Mouse (Mus musculus) mouse embryonic stem cell (cell line): ENCODE measurements around the gene Gm49721.
"Not testable (repeated sequence)": the region's sequence is repeated elsewhere in the genome, so short reads cannot be mapped to it uniquely, and the experiment has no call there.

ENCODE experiments used
- in situ Hi-C, 2 experiments: fragments of 300-500 bp; cut with MboI; formaldehyde crosslinking; loops; 1 replicate in 1 of 2; 3 replicates in 1 of 2; pipeline ENCODE4 v1.14.3; 2019 to 2020; ENCODE audit warnings: low sequenced_read_pairs in 2 of 2, low pct_unique_long_range_greater_than_20kb in 1 of 2, mixed read lengths in 1 of 2; ENCODE audit not compliant: unreplicated experiment in 1 of 2

The Gm49721 gene

GRCm38 (mm10) chr17:6972836-6973396 lies 5.8 kb upstream of the Gm49721 start:
- in situ Hi-C loops: not testable (repeated sequence)

DNA sequence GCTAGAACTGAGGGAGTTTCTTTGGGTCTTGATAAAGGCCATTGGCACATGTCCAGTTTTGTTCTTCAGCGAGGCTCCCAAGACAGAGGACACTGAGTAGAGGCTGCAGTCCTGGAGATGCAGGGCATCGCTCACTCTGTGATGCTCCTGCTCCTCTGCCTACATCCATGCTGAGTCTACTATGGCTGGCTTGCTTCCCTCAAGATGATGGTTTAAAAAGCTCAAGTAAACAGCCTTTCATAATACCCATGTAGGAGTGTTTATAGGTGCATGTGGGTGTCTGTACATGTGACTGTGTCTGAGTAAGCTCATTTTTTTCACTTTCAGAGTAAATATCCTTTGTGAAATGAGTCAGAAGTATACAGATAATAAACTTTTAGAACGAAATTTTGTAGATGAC lies 3.7 kb upstream of the Gm49721 start:
- in situ Hi-C loops: not testable (repeated sequence)

GRCm38 (mm10) chr17:6979380-6979779 lies 676 bp downstream of the Gm49721 start:
- in situ Hi-C loops: not testable (repeated sequence)

GRCm38 (mm10) chr17:6980144-6980543 lies 1.4 kb downstream of the Gm49721 start:
- in situ Hi-C loops: not testable (repeated sequence)

- in situ Hi-C loops: not testable (repeated sequence)
Measured at GRCm38 (mm10) chr17:6986118-6986517, 7.4 kb downstream of the Gm49721 start.

GRCm38 (mm10) chr17:6995504-6995903 lies 16.8 kb downstream of the Gm49721 start:
- in situ Hi-C loops: not testable (repeated sequence)

DNA sequence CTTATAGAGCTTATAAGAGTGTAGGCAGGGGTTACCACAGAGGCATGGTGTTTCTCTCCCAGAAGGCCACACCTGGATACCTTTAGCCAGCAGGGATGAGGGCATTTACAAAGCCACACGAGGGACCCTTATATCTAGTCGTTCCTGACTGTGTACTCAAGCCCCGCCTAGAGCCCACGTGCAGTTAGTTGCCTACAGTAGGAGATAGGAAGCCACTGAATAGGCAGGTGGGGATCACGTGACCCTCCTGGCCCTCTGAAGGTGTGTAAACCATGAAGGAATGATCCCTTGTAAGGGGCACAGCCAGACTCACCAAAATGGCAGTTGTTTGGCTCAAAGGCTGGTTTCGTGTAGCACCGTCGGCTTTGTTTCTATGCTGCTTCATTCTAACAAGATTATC lies 18.1 kb downstream of the Gm49721 start:
- in situ Hi-C loops: not testable (repeated sequence)

DNA sequence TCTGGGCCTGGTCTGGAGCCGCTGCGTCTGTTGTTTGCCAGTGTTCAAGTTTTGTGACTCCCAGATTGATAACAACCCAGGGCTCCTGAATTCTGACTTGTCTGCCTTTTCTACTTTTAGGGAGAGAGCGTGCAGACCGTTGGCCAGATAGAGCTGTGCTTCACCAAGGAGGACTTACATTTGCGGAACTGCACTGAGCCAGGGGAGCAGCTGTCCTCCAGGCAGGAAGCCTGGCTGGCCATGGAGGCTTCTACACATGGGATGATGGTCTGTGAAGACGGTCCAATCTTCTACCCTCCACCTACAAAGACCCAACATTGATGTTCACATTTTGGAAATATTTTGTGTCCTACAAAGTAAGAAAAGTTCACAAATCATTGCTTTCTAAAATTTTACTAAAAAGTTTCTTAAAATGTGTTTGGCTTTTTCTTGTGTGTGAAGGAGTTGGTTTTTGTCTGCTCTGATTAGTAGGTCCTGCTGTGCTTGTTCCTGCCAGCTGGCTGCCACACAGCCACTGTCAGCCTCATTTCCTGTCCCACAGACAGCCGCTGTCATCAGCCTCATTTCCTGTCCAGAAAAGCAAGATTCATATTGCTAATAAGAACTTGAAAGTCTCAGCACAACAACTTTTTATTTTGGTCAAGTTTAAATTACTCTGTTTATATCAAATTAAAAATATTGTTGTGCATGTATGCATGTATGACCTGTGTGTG lies 19.2 kb downstream of the Gm49721 start:
- in situ Hi-C loops: not testable (repeated sequence)

DNA sequence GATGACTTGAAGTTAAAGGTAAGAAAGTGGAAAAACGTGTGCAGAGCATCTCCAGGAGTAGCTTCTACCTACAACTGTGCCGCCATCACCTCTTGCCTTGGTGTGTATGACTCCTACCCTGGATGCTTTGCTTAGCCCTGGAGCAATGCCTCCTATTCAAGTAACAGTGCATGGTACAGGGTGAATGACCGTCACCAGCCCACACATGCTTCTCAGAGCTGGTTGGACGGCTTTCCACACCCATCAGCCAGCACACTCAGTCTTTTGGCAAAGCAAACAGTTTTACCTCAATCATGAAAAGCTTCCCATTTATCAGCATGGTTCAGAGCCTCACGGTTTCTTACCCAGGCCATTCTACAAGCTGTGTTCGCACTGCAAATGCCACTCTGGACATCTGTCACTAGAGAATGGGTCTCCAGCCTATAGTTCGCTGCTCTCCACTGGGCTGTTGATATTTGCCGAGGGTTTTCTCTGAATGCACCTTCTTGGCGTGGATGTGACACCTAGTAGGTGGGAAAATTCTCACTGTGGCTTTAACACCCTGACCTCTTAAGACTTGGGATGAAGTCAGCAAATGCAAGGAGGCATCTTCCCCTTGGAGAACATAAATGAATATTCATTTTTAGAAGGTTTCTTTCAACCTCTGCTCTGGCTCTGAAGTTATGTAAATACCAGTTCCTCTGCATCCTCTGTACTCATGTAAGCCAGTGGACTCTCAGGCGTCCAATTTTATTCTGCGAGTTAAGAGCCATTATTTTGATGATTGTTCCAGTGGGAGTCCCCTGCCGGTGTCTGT lies 23.3 kb downstream of the Gm49721 start:
- in situ Hi-C loops: loop anchor here in 1 of 2 experiments (10.0 kb wide), 1 partner anchor 1123 kb away; no protein-coding TSS in a partner anchor

GRCm38 (mm10) chr17:7003392-7003791 lies 24.7 kb downstream of the Gm49721 start:
- in situ Hi-C loops: loop anchor here in 1 of 2 experiments (10.0 kb wide), 1 partner anchor 1121 kb away; no protein-coding TSS in a partner anchor

DNA sequence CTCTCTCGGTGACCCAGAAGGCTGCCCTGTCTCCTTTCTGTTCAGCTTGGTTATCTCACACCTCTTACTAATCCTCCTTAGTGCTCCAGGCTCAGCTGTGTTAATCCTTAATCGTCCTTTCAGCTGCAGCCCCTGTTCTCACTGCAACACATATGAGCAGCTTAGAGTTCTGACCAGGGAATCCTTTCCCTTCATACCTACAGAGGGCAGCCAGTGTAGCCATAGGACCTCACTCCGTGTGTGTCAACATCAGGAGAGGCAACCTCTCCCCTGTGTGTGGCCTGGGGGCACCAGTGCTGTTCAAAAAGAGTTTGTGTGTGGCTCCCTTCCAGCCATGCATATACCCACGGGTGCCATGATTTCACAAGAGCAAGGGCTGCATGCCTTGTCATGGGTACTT lies 26.9 kb downstream of the Gm49721 start:
- in situ Hi-C loops: loop anchor here in 1 of 2 experiments (10.0 kb wide), 1 partner anchor 1119 kb away; no protein-coding TSS in a partner anchor

- in situ Hi-C loops: loop anchor here in 1 of 2 experiments (10.0 kb wide), 1 partner anchor 1116 kb away; no protein-coding TSS in a partner anchor
Measured at GRCm38 (mm10) chr17:7008885-7009284, 30.2 kb downstream of the Gm49721 start.

GRCm38 (mm10) chr17:7009440-7009839 lies 30.7 kb downstream of the Gm49721 start:
- in situ Hi-C loops: loop anchor here in 1 of 2 experiments (10.0 kb wide), 1 partner anchor 1115 kb away; no protein-coding TSS in a partner anchor

DNA sequence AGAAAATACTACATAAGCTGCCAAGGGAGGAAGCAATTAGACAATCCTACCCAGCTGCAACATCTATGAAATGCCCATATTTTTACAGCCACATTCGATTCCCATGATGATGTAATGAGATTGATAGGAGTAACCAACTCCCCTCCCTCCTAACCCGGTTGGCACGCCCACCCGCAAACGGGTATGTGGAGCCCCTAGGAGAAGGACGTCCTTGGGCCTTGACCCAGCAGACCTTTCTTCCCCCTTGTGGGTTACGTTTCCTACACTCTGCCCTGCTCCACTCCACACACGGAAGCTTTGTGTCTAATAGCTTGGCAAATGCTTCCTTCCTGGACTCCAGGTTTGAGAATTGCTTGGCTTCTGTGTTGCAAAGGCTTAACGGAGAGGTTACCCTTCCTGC lies 31.2 kb downstream of the Gm49721 start:
- in situ Hi-C loops: loop anchor here in 1 of 2 experiments (10.0 kb wide), 1 partner anchor 1115 kb away; no protein-coding TSS in a partner anchor

DNA sequence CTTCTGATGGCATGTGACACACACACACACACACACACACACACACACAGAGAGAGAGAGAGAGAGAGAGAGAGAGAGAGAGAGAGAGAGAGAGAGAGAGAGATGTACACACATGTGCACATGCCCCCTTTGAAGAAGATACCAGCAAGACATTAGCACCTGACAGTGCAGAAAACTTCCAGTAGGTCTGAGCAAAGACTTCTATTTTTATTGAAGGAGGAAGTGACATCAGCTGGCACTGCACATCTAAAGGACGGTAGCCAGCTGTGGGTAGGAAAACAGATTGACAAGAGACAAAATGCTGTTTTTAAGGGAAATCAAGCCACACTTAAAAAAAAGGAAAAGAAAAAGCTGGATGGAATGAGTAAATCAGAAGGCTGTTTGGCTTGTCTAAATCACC lies 35.5 kb downstream of the Gm49721 start:
- in situ Hi-C loops: not testable (repeated sequence)

GRCm38 (mm10) chr17:7025257-7025656 lies 46.6 kb downstream of the Gm49721 start, which contains the start of gene Gm1604a:
Gm1604a (plus strand) TSS chr17:7025568.
- in situ Hi-C loops: not testable (repeated sequence)

GRCm38 (mm10) chr17:7025764-7026346 lies 47.2 kb downstream of the Gm49721 start:
- in situ Hi-C loops: not testable (repeated sequence)

DNA sequence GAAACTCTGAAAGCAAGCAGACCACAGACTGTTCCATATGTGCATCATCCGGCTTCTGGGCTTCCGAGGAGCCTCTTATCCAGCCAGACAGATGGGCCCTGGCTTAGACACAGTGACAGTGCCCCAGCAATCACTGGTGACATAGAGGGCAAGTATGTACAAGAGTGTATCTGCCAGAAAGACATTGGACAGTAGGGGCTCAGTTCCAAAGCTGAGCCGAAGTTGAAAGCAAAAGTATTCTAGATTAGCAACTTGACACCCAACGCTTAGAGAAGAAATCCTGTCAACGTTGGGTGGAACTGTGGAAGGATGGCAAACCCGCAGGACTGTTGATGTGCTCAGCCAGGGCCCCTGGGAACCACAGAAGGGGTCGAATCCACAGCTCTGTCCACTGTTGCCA lies 51.5 kb downstream of the Gm49721 start:
- in situ Hi-C loops: not testable (repeated sequence)
